Comparison of ENCODE assay signal across 9 mouse cellular contexts in the genomic region with DNA sequence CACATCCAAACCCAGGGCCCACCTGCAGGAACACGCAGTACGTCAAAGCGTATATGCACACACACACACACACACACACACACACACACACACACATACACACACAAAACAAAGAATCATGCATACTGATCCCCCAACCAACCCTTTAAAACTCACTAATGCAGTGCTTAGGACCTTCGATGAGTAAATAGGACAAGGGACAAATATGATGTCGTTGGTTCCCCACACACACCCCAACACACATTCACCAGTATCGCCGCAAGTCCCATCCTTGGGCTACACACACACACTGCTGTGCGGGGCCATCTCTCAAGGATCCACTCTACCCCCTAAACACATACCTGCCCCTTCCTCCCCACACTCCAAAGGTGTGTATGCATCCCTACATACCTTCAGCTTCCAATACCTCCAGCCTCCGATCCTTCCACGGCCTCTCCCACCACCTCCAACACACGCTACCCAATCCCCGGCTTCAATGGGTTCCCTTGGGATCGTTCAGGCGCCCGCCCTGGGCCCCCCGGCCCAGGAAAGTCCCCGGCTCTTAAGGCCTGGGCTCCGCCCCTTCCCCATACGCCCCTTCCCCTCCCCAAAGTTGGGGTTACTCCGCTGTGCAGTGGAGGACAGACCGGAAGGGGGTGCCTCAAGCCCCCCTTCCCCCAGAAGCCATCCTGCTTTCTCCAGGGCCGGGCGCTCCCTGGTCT. TPM values are rescaled to one million over a fixed set of nuclear protein-coding genes. Genes with fewer than 3 reads are reported as not detected.
DNase-seq lines count a peak whose midpoint lies in the region; ATAC-seq lines count a peak whose summit lies in the region.
"Had no signal": no experiment of that assay in that cellular context is flagged by ENCODE, and none has a peak within 500 bp of the region (broad histone marks: within the 10 kb centered on the region; RNA-seq: fewer than 3 reads in every experiment).

No protein-coding gene starts in this region.

- peak; percentile 23 for DNase-seq in adrenal gland, adult 2 months
- DNase-seq in adrenal gland, postnatal 4 days (ENCODE audit: low spot score in 2 of 2) = no peak
- peak; percentile 19 to 30 for DNase-seq in B cell, adult 2 months
- peak; percentile 62 for DNase-seq in cerebellum, adult 9-11 months
- no peak for DNase-seq in ovary, postnatal 14 days (ENCODE audit: low spot score)

- peak overlapping the region; percentile 90 for H3K9ac ChIP-seq in heart, embryonic 15.5 days
- peak overlapping the region; percentile 50; the same call in 1 of the 2 replicates for H3K9ac ChIP-seq in liver, embryonic 15.5 days
- peak overlapping the region; percentile 80 for H3K9ac ChIP-seq in stomach, embryonic 15.5 days

- H3K36me3 ChIP-seq in heart, embryonic 15.5 days = no peaks in the 10 kb centered on the region
- H3K36me3 ChIP-seq in liver, embryonic 15.5 days (replicated peaks) = no peaks in the 10 kb centered on the region
- H3K36me3 ChIP-seq in stomach, embryonic 15.5 days = no peaks in the 10 kb centered on the region

- H3K4me1 ChIP-seq in heart, embryonic 15.5 days (replicated peaks) = peaks cover 30% of the 10 kb centered on the region
- H3K4me1 ChIP-seq in liver, embryonic 15.5 days (replicated peaks) = peaks cover 7% of the 10 kb centered on the region
- H3K4me1 ChIP-seq in stomach, embryonic 15.5 days = peaks cover 30% of the 10 kb centered on the region

- no peaks in the 10 kb centered on the region for H3K27me3 ChIP-seq in heart, embryonic 15.5 days
- peaks cover 13% of the 10 kb centered on the region for H3K27me3 ChIP-seq in liver, embryonic 15.5 days
- no peaks in the 10 kb centered on the region for H3K27me3 ChIP-seq in stomach, embryonic 15.5 days (replicated peaks)

- ATAC-seq in heart, embryonic 15.5 days (replicated peaks; ENCODE audit: insufficient number of reproducible peaks, insufficient read depth, low FRiP score, low read depth) = peak; percentile 53
- ATAC-seq in liver, embryonic 15.5 days (ENCODE audit: insufficient read depth) = no peak
- peak; percentile 63 for ATAC-seq in stomach, embryonic 15.5 days (ENCODE audit: insufficient read depth, low FRiP score, low read depth)

- WGBS in heart, embryonic 15.5 days = 5% methylated on average over 23 of the region's 23 CpGs
- 10% methylated on average over 23 of the region's 23 CpGs for WGBS in liver, embryonic 15.5 days (ENCODE audit: insufficient replicate concordance)
- WGBS in stomach, embryonic 15.5 days = 3% methylated on average over 23 of the region's 23 CpGs

- no peaks in the 10 kb centered on the region for H3K9me3 ChIP-seq in heart, embryonic 15.5 days (replicated peaks)
- no peaks in the 10 kb centered on the region for H3K9me3 ChIP-seq in liver, embryonic 15.5 days (replicated peaks)
- no peaks in the 10 kb centered on the region for H3K9me3 ChIP-seq in stomach, embryonic 15.5 days

- peak overlapping the region; percentile 88 for H3K27ac ChIP-seq in heart, embryonic 15.5 days
- H3K27ac ChIP-seq in liver, embryonic 15.5 days (replicated peaks) = no peak overlapping the region
- H3K27ac ChIP-seq in stomach, embryonic 15.5 days = peak overlapping the region; percentile 86
- H3K27ac ChIP-seq: macrophage had no signal

- peak overlapping the region; percentile 98 for H3K4me3 ChIP-seq in heart, embryonic 15.5 days
- peak overlapping the region; percentile 63 for H3K4me3 ChIP-seq in liver, embryonic 15.5 days (replicated peaks)
- H3K4me3 ChIP-seq in stomach, embryonic 15.5 days (replicated peaks) = peak overlapping the region; percentile 89

- H3K4me2 ChIP-seq in heart, embryonic 15.5 days = peak overlapping the region; percentile 85
- H3K4me2 ChIP-seq in liver, embryonic 15.5 days = peak overlapping the region; percentile 77
- H3K4me2 ChIP-seq in stomach, embryonic 15.5 days = peak overlapping the region; percentile 73

RNA-seq across cellular contexts. Expression of a gene that starts 1.9 kb away (rescaled TPM):
- 1 to 10 TPM; 1.7 to 6.2 TPM for total RNA-seq in adrenal gland, adult 2 months (2021)
- polyA plus RNA-seq in adrenal gland, adult 2 months (2012; rRNA removed) = 2.9 and 3.6 TPM in 2 replicates
- 10 to 100 TPM; 16.2 to 18.7 TPM for total RNA-seq in adrenal gland, postnatal 4 days (2021)
- polyA plus RNA-seq in heart, embryonic 15.5 days (2015; fragmentation: Nextera tagmentation; extraction: Ambion mirVana) = 6.7 and 8.5 TPM in 2 replicates
- polyA plus RNA-seq in liver, embryonic 15.5 days (2015; fragmentation: Nextera tagmentation; extraction: Ambion mirVana) = 0.66 and 0.81 TPM in 2 replicates
- polyA plus RNA-seq in stomach, embryonic 15.5 days (2015; fragmentation: Nextera tagmentation; extraction: Ambion mirVana) = 9.9 and 11.3 TPM in 2 replicates

RNA-seq across cellular contexts. Expression of a gene that starts 31.0 kb away (rescaled TPM):
- not detected for total RNA-seq in adrenal gland, adult 2 months (2021)
- polyA plus RNA-seq in adrenal gland, adult 2 months (2012; rRNA removed) = not detected in 2 replicates
- total RNA-seq in adrenal gland, postnatal 4 days (2021) = under 1 TPM in 1 of 2 experiments, not detected in 1; 0.31 TPM
- not detected in 2 replicates for polyA plus RNA-seq in heart, embryonic 15.5 days (2015; fragmentation: Nextera tagmentation; extraction: Ambion mirVana)
- not detected in 2 replicates for polyA plus RNA-seq in liver, embryonic 15.5 days (2015; fragmentation: Nextera tagmentation; extraction: Ambion mirVana)
- polyA plus RNA-seq in stomach, embryonic 15.5 days (2015; fragmentation: Nextera tagmentation; extraction: Ambion mirVana) = not detected in 2 replicates
- polyA plus RNA-seq: macrophage had no signal

RNA-seq across cellular contexts. Expression of a gene that starts 56.0 kb away (rescaled TPM):
- total RNA-seq in adrenal gland, adult 2 months (2021) = 100 to 1,000 TPM; 174 to 178 TPM
- polyA plus RNA-seq in adrenal gland, adult 2 months (2012; rRNA removed) = 11.0 and 21.1 TPM in 2 replicates
- total RNA-seq in adrenal gland, postnatal 4 days (2021) = 100 to 1,000 TPM; 187 to 205 TPM
- polyA plus RNA-seq in heart, embryonic 15.5 days (2015; fragmentation: Nextera tagmentation; extraction: Ambion mirVana) = 152 and 186 TPM in 2 replicates
- polyA plus RNA-seq in liver, embryonic 15.5 days (2015; fragmentation: Nextera tagmentation; extraction: Ambion mirVana) = 70.1 and 73.6 TPM in 2 replicates
- 190 and 220 TPM in 2 replicates for polyA plus RNA-seq in stomach, embryonic 15.5 days (2015; fragmentation: Nextera tagmentation; extraction: Ambion mirVana)

RNA-seq across cellular contexts. Expression of a gene that starts 56.2 kb away (rescaled TPM):
- 10 to 100 TPM; 83.9 to 85.7 TPM for total RNA-seq in adrenal gland, adult 2 months (2021)
- 62.9 and 83.8 TPM in 2 replicates for polyA plus RNA-seq in adrenal gland, adult 2 months (2012; rRNA removed)
- 100 to 1,000 TPM; 148 to 154 TPM for total RNA-seq in adrenal gland, postnatal 4 days (2021)
- 91.8 and 117 TPM in 2 replicates for polyA plus RNA-seq in heart, embryonic 15.5 days (2015; fragmentation: Nextera tagmentation; extraction: Ambion mirVana)
- polyA plus RNA-seq in liver, embryonic 15.5 days (2015; fragmentation: Nextera tagmentation; extraction: Ambion mirVana) = 37.6 and 43.5 TPM in 2 replicates
- 114 and 133 TPM in 2 replicates for polyA plus RNA-seq in stomach, embryonic 15.5 days (2015; fragmentation: Nextera tagmentation; extraction: Ambion mirVana)

Comparison
In these comparisons a context has a peak if more than half of its experiments do, and no peak if none do; other contexts are left out.
1. DNase-seq: peak in adrenal gland, adult 2 months (single experiment), B cell, adult 2 months (2 of 2) and cerebellum, adult 9-11 months (single experiment); none in adrenal gland, postnatal 4 days (0 of 2) and ovary, postnatal 14 days (single experiment).
2. Peak in every context shown above with its lines, with median percentiles within 50 percentile points of each other: H3K4me2 ChIP-seq, H3K4me3 ChIP-seq and H3K9ac ChIP-seq.